Mouse (Mus musculus): ENCODE measurements around the gene Gstt3. TPM values are rescaled to one million over a fixed set of nuclear protein-coding genes. Genes with fewer than 3 reads are reported as not detected.

The Gstt3 gene
- total and polyA plus RNA-seq, 3 experiments: 72.3 to 163 (median 109) TPM

DNA sequence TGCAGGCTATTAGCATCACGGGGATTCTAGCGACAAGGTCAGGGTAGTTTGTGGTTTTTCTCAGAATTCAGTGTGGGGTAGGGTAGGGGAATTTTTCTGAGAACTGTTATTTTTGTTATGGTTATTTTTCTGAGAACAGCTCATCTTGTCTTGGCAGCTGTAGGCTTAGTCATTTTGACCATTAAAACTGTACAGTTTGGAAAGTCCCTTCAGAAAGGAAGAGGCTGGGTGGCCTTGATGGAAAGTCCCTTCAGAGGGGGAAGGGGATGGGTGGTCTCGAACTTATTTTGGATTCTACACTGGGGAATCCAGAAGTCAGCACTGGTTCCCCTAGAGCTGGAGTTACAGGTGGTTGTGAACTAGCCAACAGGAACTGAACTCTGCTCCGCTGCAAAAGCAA is 43.3 kb upstream of the Gstt3 start:
- H3K4me2 ChIP-seq (ENCODE audit: insufficient read depth, low read depth, poor library complexity, severe bottlenecking): no peak overlapping the region
- DNase-seq (ENCODE audit: extremely low read depth): peak; percentile 90
- H3K27me3 ChIP-seq (replicated peaks): no peaks in the 10 kb centered on the region
- peak; percentile 85 for TF ChIP-seq MEF2A (IDR thresholded peaks at IDR 0.05; ENCODE audit: borderline replicate concordance, low read depth, low read length)
- no peak for TF ChIP-seq E2F4 (IDR thresholded peaks at IDR 0.05; ENCODE audit: insufficient replicate concordance, low read depth, low read length)
- peak; percentile 93 for TF ChIP-seq JUN (IDR thresholded peaks at IDR 0.05; ENCODE audit: insufficient read depth, low read depth, low read length)
- no peak for TF ChIP-seq ZMIZ1 (IDR thresholded peaks at IDR 0.05; ENCODE audit: low read depth, low read length)
- peak; percentile 96 for TF ChIP-seq TCF12 (IDR thresholded peaks at IDR 0.05; ENCODE audit: low read depth, low read length)
- no peak for TF ChIP-seq MAZ (IDR thresholded peaks at IDR 0.05; ENCODE audit: low read depth, low read length)
- TF ChIP-seq SIN3A (IDR thresholded peaks at IDR 0.05; ENCODE audit: low read length): peak; percentile 78; the same call in 1 of the 2 replicates
- TF ChIP-seq USF1 (IDR thresholded peaks at IDR 0.05; ENCODE audit: low read depth, low read length): no peak
- no peak for TF ChIP-seq KAT2A (IDR thresholded peaks at IDR 0.05; ENCODE audit: insufficient replicate concordance, low read length)
- peak; percentile 93 for TF ChIP-seq CHD2 (IDR thresholded peaks at IDR 0.05; ENCODE audit: low read length)
- no peak for TF ChIP-seq ELF1 (IDR thresholded peaks at IDR 0.05; ENCODE audit: low read depth, low read length)
- TF ChIP-seq POLR2A (IDR thresholded peaks at IDR 0.05; ENCODE audit: low read depth, low read length): no peak
- TF ChIP-seq MYC (IDR thresholded peaks at IDR 0.05; ENCODE audit: low read depth, low read length): 0 out of 2 replicates have a peak, but pooled peaks have one; percentile 27
- peak; percentile 58; the same call in 1 of the 2 replicates for TF ChIP-seq ETS1 (conservative IDR thresholded peaks at IDR 0.05; ENCODE audit: low read depth, low read length)
- no peak for TF ChIP-seq CTCF (conservative IDR thresholded peaks at IDR 0.05 in 1 of 2, IDR thresholded peaks at IDR 0.05 in 1 of 2; ENCODE audit: low read depth in 2 of 2, low read length in 2 of 2)
- TF ChIP-seq IRF4 (IDR thresholded peaks at IDR 0.05; ENCODE audit: low read depth, low read length): peak; percentile 85
- no peak for TF ChIP-seq RCOR1 (conservative IDR thresholded peaks at IDR 0.05; ENCODE audit: low read depth, low read length)
- TF ChIP-seq POLR2AphosphoS2 (IDR thresholded peaks at IDR 0.05; ENCODE audit: low read depth, low read length): no peak
- TF ChIP-seq JUND (conservative IDR thresholded peaks at IDR 0.05; ENCODE audit: low read depth, low read length): peak; percentile 93
- no peak for TF ChIP-seq CHD1 (IDR thresholded peaks at IDR 0.05; ENCODE audit: low read depth, low read length)
- no peak for TF ChIP-seq HCFC1 (IDR thresholded peaks at IDR 0.05; ENCODE audit: low read depth, low read length)
- no peak for TF ChIP-seq ZNF384 (IDR thresholded peaks at IDR 0.05; ENCODE audit: low read depth, low read length)
- TF ChIP-seq PAX5 (IDR thresholded peaks at IDR 0.05; ENCODE audit: low read length): no peak
- no peak for TF ChIP-seq NRF1 (IDR thresholded peaks at IDR 0.05; ENCODE audit: low read depth, low read length)
- peak; percentile 97 for TF ChIP-seq EP300 (IDR thresholded peaks at IDR 0.05; ENCODE audit: low read length)
- TF ChIP-seq BHLHE40 (IDR thresholded peaks at IDR 0.05; ENCODE audit: low read depth, low read length): peak; percentile 74
- H3K27ac ChIP-seq (ENCODE audit: insufficient read depth, low read depth): peak overlapping the region; percentile 93; the same call in 1 of the 2 replicates
- dilution Hi-C loops (cut with MboI; ENCODE audit: extremely low pct_ligation_motif_present, extremely low pct_unique_long_range_greater_than_20kb, low sequenced_read_pairs): no loop called here
- H3K4me3 ChIP-seq (replicated peaks in 1 of 3; ENCODE audit: low read depth in 2 of 3, low read length in 2 of 3, poor library complexity in 1 of 3): no peak overlapping the region
- peaks cover 0 to 43% of the 10 kb centered on the region in 2 experiments; a peak in 2 of 4 replicates for H3K4me1 ChIP-seq (ENCODE audit: control insufficient read depth in 1 of 2, insufficient read depth in 2 of 2)
- no peak overlapping the region for H3K9ac ChIP-seq (ENCODE audit: insufficient read depth, low read depth)
- in situ Hi-C loops (cut with MboI; ENCODE audit: low pct_ligation_motif_present, low pct_unique_long_range_greater_than_20kb, low sequenced_read_pairs): no loop called here
- H3K9me3 ChIP-seq (replicated peaks; ENCODE audit: low read length): peaks cover 49% of the 10 kb centered on the region
- H3K79me2 ChIP-seq (replicated peaks; ENCODE audit: control insufficient read depth, extremely low read depth, insufficient read depth, poor library complexity, severe bottlenecking): no peaks in the 10 kb centered on the region
- peaks cover 0 to 11% of the 10 kb centered on the region in 2 experiments for H3K36me3 ChIP-seq (replicated peaks in 1 of 2; ENCODE audit: control insufficient read depth in 1 of 2, insufficient read depth in 1 of 2, low read length in 1 of 2)
